Mouse (Mus musculus) left cerebral cortex, postnatal 36 days (tissue): ENCODE data around the gene Ddx24. TPM values are rescaled to one million over a fixed set of nuclear protein-coding genes. Genes with fewer than 3 reads are reported as not detected.

Experiments used
- DNase-seq, 2 experiments: peaks; one replicate each; pipeline ENCODE4 v3.0.0; 2021 to 2022; ENCODE audit warnings: low spot score in 2 of 2, mixed read lengths in 1 of 2
- intact Hi-C: fragments of 180-260 bp; cut with DNase I; formaldehyde crosslinking; loops from one replicate; pipeline ENCODE4 v1.15.1; 2025
- total RNA-seq, 2 experiments: library from RNA; stranded (reverse); gene quantifications; 2 replicates each; pipeline ENCODE4 v1.2.3; 2021

The Ddx24 gene
- total RNA-seq, 2 experiments from 2014 or later = 209 to 229 TPM

- intact Hi-C loops = no loop called here
These were observed 32.1 kb downstream of the Ddx24 start for GRCm38 (mm10) chr12:103393528-103393927.

GRCm38 (mm10) chr12:103391098-103391497, 34.5 kb downstream of the Ddx24 start:
- DNase-seq = peak; percentile 68 to 73
- intact Hi-C loops = no loop called here

More at GRCm38 (mm10) chr12:103393528-103393927, 32.1 kb downstream of the Ddx24 start:
- DNase-seq = no peak

- DNase-seq = no peak
- intact Hi-C loops = no loop called here
These were observed 35.6 kb downstream of the Ddx24 start for GRCm38 (mm10) chr12:103389982-103390381.

GRCm38 (mm10) chr12:103389348-103389727, 36.3 kb downstream of the Ddx24 start:
- intact Hi-C loops = no loop called here
- DNase-seq = no peak

DNA sequence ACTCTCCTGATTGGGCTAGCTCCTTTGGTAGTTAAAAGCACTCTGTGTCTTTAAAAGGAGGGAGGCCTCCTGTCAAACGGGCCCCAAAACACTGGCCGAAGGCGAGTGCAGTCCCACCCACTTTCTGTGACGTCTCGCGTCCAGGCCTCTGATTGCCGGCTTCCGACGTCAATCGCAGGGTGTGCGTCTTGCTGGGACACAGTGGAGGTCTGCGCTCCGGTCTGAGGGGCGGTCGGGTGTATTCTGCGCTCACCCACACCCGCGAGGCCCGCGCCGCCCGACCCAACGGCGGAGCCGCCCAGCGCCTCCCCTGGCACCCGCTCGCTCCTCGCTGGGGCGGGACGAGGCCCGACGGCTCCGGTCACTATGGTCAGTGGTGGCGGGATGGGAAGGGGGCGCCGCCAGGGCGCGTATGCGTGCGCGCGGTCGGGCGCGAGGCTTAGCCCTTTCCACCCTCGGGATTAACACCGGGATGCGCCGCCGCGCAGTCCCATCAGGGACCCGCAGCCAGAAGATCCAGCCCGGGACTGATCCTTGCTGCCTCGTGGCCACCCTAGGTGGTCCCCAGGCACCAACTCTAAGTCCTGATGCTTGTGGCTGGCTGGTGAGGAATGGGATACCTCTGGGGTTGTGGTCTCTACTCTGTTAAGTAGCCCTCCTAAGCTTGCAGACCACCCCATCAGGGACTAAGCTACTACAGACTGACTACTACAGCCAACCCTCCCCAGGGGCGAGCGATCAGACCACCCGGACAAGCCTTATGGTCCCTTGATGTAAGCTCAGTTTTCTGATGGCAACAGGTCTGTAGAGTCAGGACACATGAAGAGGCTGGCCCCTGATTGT, 36.9 kb downstream of the Ddx24 start, which contains the start of gene Otub2:
TSS of gene Otub2 (plus strand) at position 178 of the 843 bp plus-strand sequence.
- peak; percentile 98 for DNase-seq
- intact Hi-C loops = no loop called here

DNA sequence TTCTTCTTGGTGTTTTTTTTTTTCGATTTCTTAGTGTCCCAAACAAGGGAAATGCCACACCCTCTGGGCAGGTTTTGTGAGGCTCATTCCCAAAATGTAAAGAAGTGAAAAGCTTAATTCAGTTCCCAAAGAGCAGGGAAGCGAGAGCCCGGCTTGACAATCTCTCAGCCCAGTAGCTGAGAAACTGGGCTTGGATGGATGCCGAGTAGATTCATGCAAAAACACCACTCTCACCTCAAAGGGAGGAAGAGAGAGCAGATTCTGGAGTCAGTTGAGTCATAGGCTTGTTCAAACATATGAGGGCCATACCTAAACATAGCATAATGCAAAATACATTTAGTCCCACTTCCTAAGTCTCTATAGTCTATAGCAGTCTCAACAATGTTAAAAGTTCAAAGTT, 45.4 kb downstream of the Ddx24 start:
- DNase-seq = no peak
- intact Hi-C loops = no loop called here

DNA sequence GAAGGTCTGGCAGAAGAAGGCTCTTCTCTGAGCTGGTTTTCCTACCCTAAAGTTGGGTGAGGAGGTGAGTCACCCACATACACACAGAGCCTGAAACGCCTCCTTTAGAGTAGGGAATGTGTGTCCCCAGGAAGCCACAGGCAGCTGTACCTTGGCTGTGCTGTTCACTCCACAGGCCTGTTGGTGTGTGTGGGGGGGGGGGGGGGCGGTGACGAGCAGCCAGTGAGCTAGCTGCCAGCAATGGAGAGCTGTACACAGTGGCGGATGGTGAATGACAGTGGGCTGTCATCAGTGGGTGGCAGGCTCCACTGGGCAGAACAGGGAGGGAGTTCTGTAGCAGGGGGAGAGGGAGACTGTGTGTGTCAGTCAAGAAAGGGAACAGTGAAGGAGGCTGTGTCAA, 48.9 kb downstream of the Ddx24 start:
- peak; percentile 60 to 67 for DNase-seq
- intact Hi-C loops = no loop called here

DNA sequence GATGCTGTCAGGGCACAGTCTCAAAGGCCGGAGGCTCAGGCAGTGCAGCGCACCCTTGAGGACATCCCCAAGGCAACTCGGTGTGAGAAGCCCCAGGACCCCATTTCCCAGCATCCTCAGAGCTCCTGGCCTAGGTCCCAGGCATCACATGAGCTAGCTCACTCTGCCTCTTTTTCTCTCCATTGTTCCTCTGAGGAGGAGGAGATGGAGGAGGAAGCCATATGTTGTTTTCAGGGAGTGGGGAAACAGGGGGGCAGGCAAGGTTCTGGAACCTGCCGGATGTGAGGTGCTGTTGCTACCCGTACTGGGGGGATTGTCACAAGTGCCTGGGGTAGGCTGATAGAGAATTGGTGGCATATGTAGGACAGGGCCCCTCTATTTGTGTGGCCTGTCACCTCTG, 49.5 kb downstream of the Ddx24 start:
- DNase-seq = peak; percentile 68 to 80
- intact Hi-C loops = no loop called here

DNA sequence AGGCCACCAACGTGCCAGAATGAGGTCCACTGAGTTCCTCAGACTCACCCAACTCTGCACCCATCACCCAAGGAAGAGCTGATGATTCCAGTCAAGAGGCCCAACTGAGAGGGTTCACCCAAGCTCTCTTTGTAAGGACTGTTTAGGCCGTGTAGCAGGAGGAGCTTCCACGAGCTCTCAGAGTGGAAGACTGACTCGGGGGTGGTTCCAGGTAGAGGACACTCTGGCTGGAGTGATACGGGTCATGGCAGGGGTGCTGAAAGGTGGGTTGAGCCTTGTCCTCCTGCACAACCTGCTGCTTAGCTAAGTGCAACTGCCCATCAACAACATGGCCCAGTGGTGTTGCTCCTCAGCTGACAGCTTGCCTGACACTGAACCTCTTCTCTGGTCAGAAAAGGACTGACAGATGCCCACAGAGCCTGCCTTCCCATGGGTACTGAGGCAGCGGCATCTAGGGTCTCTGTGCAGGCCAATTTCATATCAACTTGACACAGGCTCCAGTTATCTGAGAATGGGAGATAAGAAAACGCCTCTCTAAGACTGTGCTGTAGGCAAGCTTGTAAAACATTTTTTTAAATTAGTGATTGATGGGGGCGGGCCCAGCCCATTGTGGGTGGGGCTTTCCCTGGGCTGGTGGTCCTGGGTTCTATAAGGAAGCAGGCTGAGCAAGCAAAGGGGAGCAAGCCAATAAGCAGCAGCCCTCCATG, 51.9 kb downstream of the Ddx24 start:
- DNase-seq = no peak

DNA sequence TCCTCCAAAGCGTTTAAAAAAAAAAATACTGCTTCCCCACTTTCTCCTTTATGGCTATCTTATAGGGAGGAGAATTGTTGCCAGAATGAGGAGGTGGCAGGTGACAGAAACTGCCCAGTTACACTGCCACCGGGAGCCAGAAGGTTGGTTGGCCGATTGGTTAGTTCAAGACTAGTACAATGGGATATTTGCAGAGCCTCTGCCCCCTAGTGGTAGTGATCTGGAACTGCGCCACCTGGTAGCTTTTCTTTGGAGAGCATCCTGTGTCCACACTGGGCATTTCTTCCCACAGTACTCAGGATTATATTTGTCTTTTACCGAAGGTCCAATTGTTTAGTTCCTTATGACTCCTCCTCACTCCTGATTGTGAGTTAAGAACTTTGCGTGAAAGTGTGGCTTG, 53.9 kb downstream of the Ddx24 start:
- peak; percentile 51 to 52 for DNase-seq
- intact Hi-C loops = no loop called here

More for the DNA sequence above, 51.9 kb downstream of the Ddx24 start:
- intact Hi-C loops = no loop called here

- no peak for DNase-seq
- intact Hi-C loops = no loop called here
These were observed 54.8 kb downstream of the Ddx24 start for GRCm38 (mm10) chr12:103370861-103371260.

GRCm38 (mm10) chr12:103368777-103369176, 56.9 kb downstream of the Ddx24 start:
- no peak for DNase-seq
- intact Hi-C loops = no loop called here

GRCm38 (mm10) chr12:103368326-103368669, 57.3 kb downstream of the Ddx24 start:
- DNase-seq = no peak
- intact Hi-C loops = no loop called here

DNA sequence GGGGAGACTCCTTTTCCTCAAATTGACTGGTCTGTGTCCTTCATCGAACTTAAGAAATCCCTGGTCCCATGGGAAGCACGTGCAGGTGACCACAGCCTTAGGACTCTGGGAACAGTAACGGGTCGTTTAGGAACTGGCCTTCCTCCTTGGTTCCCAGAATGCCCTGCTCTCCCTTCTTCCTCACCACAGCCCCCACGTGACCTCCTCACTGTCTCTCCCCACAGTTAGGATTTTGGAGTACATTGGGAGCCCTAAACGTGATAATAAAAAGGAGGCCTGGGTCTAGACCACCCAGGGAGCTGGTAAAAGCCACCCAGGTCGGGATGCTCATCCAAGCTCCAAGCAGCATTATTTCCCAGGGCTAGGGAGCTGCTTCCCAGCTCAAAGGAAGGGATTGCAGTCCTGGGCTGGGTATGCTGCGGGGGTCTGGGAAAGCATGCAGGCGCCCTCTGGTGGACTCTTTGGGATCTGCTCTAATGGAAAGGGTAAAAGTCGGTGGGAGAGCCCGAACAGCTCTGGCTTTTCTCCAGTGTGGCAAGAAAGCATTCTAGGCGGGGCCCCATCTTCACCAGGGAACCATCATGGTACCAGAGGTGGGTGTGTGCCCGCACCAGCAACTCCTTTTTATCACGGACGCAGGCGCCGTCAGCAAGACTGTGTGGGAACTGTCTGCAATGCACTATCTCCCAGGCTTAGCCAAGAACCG, 57.9 kb downstream of the Ddx24 start:
- intact Hi-C loops = no loop called here
- DNase-seq = peak; percentile 58 to 74

- intact Hi-C loops = no loop called here
- no peak for DNase-seq
These were observed 58.5 kb downstream of the Ddx24 start for GRCm38 (mm10) chr12:103367171-103367570.

DNA sequence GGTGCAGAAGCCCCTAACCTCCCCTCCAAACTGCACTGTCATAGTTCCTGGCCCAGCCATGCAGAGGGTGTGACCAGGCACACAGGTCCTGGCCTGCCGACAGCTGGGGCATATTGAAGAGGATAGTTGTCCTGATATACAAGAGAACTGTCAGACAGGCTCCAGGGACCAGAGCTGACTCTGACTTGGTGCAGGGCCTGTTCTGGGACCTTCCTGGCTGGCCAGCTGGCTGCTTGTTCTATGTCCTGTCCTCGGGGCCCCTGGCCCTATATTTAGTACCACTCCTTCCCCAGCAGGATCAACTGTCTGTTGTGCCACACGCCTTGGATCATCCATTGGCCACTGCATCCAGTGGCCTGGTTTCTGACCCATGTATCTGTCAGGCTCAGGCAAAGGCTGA, 63.3 kb downstream of the Ddx24 start:
- no peak for DNase-seq
- intact Hi-C loops = no loop called here

GRCm38 (mm10) chr12:103361539-103362307, 63.9 kb downstream of the Ddx24 start:
- DNase-seq = no peak
- intact Hi-C loops = no loop called here

GRCm38 (mm10) chr12:103360812-103361211, 64.8 kb downstream of the Ddx24 start:
- intact Hi-C loops = no loop called here
- DNase-seq = no peak

- intact Hi-C loops = no loop called here
- peak in 1 of 2 experiments; percentile 29 for DNase-seq
These were observed 66.5 kb downstream of the Ddx24 start for GRCm38 (mm10) chr12:103358951-103359801.
